Mouse (Mus musculus) midbrain, embryonic 10.5 days (tissue): ENCODE measurements around the gene Toe1. TPM values are rescaled to one million over a fixed set of nuclear protein-coding genes. Genes with fewer than 3 reads are reported as not detected.
A peak's percentile ranks its signal among the peaks of the same experiment; 100 is the strongest.
"Not testable (repeated sequence)": the region's sequence is repeated elsewhere in the genome, so short reads cannot be mapped to it uniquely, and the experiment has no call there.

Experiments
- DNase-seq: peaks from one replicate; pipeline ENCODE4 v3.0.0-alpha.2; 2017; ENCODE audit warnings: low spot score
- H3K27ac ChIP-seq: fragments of 300-500 bp; sonication (generic); replicated peaks from 2 replicates; pipeline ENCODE4 v1.5.1; 2016; ENCODE audit warnings: mild to moderate bottlenecking
- H3K27me3 ChIP-seq: fragments of 300-500 bp; sonication (generic); 2 replicates; pipeline ENCODE4 v1.6.1; 2016; ENCODE audit warnings: low read depth, mild to moderate bottlenecking; ENCODE audit not compliant: poor library complexity, severe bottlenecking
- H3K36me3 ChIP-seq: fragments of 300-500 bp; sonication (generic); 2 replicates; pipeline ENCODE4 v1.6.1; 2016; ENCODE audit warnings: mild to moderate bottlenecking, moderate library complexity
- H3K4me1 ChIP-seq: fragments of 300-500 bp; sonication (generic); 2 replicates; pipeline ENCODE4 v1.6.1; 2016
- H3K4me3 ChIP-seq: fragments of 300-500 bp; sonication (generic); 2 replicates; pipeline ENCODE4 v1.5.1; 2016; ENCODE audit warnings: mild to moderate bottlenecking, moderate library complexity
- H3K9me3 ChIP-seq: fragments of 300-500 bp; sonication (generic); replicated peaks from 2 replicates; pipeline ENCODE4 v1.6.1; 2016; ENCODE audit warnings: mild to moderate bottlenecking
- WGBS: fragments of 180-500 bp; shearing (Covaris S2); methylation state at CpG from one replicate; pipeline ENCODE4 v1.1.7; 2016; 5-methylcytosine and 5-hydroxymethylcytosine counted together
- polyA plus RNA-seq: library from polyadenylated mRNA; unstranded; fragments of >200 nt; fragmentation: Nextera tagmentation; extraction: Ambion mirVana; gene quantifications from 2 replicates; pipeline ENCODE4 v1.2.1, GENCODE M21; 2016

The Toe1 gene
- 38.8 and 40.9 TPM in 2 replicates for polyA plus RNA-seq

DNA sequence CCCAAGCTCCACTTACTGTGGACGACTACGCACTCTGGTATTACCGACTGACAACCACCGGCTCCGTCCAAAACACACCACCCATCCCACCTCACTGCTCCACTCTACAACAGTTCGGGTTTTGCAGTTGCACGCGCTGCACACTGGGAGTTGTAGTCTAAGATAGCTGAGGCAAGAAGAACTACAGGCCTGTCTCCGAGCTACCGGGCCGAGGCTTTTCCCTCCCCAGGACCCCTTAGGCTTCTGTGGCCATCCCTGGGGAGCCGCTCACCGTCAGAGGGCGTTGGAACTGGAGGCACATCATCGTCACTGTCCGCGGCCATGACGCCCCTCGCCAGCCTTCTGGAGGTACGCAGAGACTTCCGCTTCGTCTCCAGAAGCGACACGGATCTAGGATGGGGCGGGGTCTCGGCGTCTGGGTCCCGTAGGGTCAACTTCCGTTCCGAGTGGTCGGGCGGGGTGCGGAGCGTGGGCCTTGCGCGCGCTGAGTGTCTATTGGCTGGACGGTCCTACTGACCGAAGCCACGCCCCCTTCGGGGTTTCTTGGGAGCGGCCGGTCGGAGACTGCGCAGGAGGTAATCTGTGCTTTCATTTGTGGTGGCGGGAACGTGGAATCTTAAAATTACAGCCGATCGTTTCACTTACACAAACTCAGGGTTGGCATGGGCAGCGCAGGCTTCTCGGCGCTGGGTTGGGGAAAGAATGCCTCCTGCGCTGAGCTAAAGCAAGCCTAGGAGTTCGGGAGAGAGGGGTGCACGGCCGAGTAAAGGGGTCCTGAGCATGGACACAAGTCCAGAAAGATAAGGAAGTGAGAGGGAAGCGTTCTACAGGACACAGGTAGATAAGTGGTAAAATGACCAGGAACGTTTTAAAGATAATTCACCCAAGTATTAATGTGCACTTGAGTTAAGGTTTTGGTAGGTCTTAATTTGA is at the start of gene Toe1, which contains the start of gene Mutyh:
Gene Toe1, minus strand, starts transcription at position 444 of the 933 bp plus-strand sequence.
Gene Mutyh, plus strand, starts transcription at position 527 of the 933 bp plus-strand sequence.
- Histone ChIP-seq H3K4me1 (peaks cover 15% of the 10 kb centered on the region), H3K36me3 (peaks cover 42% of the 10 kb centered on the region), H3K4me3 (peak within 1 kb of the TSS; percentile 67), H3K9me3 (no peaks in the 10 kb centered on the region), H3K27me3 (no peaks in the 10 kb centered on the region), H3K27ac (peak within 1 kb of the TSS; percentile 91)
- peak; percentile 99 for DNase-seq
- under 1% methylated on average over 58 of the region's 58 CpGs for WGBS

GRCm38 (mm10) chr4:116857203-116857602 is 49.8 kb upstream of the Toe1 start:
- Histone ChIP-seq H3K27ac (no peak overlapping the region), H3K9me3 (no peaks in the 10 kb centered on the region), H3K4me1 (peaks cover 25% of the 10 kb centered on the region), H3K27me3 (no peaks in the 10 kb centered on the region), H3K4me3 (no peak overlapping the region), H3K36me3 (no peaks in the 10 kb centered on the region)
- DNase-seq = no peak
- WGBS = 87% methylated on average over 10 of the region's 10 CpGs

GRCm38 (mm10) chr4:116854286-116854685 is 46.8 kb upstream of the Toe1 start:
- no peaks in the 10 kb centered on the region for H3K27me3 ChIP-seq
- 16% methylated on average over 2 of the region's 2 CpGs for WGBS
- peak overlapping the region; percentile 60 for H3K27ac ChIP-seq
- peak; percentile 32 for DNase-seq
- no peak overlapping the region for H3K4me3 ChIP-seq
- H3K4me1 ChIP-seq = peaks cover 25% of the 10 kb centered on the region
- no peaks in the 10 kb centered on the region for H3K9me3 ChIP-seq
- H3K36me3 ChIP-seq = no peaks in the 10 kb centered on the region

DNA sequence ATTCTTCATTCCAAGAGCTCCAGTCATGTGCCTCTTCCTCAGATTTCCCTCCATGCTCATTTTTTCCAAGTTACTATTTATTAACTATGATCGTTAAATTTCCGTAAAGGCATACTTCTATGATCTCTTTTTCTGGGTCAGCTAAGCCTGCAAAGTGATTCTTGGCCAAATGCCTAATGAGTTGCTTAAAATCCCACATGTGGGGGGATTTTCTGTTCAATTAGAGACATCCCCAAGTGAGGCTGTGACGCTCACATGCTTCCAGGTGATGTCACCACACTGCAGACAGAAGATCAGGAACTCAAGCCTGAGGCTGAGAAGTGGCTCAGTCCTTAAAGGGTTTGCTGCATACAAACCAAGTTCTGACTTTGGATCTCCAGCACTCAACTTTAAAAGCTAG is 42.5 kb upstream of the Toe1 start:
- H3K4me3 ChIP-seq = no peak overlapping the region
- H3K9me3 ChIP-seq = no peaks in the 10 kb centered on the region
- H3K4me1 ChIP-seq = peaks cover 17% of the 10 kb centered on the region
- DNase-seq = no peak
- H3K27ac ChIP-seq = no peak overlapping the region
- WGBS = 89% methylated on average over 3 of the region's 3 CpGs
- no peaks in the 10 kb centered on the region for H3K36me3 ChIP-seq
- no peaks in the 10 kb centered on the region for H3K27me3 ChIP-seq

DNA sequence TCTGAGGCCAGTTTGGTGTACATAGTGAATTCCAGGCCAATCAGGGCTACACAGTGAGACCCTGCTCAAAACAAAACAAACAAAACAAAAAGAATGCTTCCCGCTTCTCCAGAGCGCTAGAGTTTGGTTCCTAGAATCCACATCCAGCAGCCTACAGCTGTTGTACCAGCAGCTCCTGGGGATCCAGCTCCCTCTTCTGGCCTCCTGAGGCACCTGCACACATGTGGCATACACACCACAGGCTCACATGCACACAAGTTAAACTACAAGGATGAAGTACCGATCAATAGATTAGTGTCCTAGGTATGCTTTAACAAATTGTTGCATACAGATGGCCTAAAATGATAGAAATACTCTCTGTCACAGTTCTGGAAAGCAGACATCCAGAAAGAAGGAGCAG is 36.9 kb upstream of the Toe1 start:
- Histone ChIP-seq H3K36me3 (no peaks in the 10 kb centered on the region), H3K4me1 (peaks cover 4% of the 10 kb centered on the region), H3K27ac (no peak overlapping the region), H3K4me3 (no peak overlapping the region), H3K9me3 (no peaks in the 10 kb centered on the region), H3K27me3 (peaks cover 7% of the 10 kb centered on the region)
- no peak for DNase-seq
- WGBS = 92% methylated on average over 3 of the region's 3 CpGs

DNA sequence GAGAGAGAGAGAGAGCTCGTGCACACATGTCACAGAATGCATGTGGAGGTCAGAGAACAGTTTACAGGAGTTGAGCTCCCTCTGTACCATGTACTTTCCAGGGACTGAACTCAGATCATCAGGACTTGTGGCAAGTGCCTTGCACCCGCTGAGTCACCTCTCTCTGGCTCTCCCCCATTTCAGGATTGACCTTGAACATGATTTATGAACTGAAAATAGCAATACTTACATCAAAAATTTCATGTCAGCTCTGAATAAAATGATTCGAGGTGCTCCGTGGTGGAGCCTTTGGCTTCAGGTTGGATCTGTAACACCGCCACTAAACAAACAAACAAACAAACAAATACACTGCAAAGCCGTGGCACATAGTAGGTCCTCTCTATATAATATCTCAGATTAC is 33.4 kb upstream of the Toe1 start:
- H3K4me1 ChIP-seq = peaks cover 13% of the 10 kb centered on the region
- H3K9me3 ChIP-seq = no peaks in the 10 kb centered on the region
- no peaks in the 10 kb centered on the region for H3K36me3 ChIP-seq
- WGBS = 93% methylated on average over 6 of the region's 6 CpGs
- H3K27me3 ChIP-seq = peaks cover 11% of the 10 kb centered on the region
- no peak for DNase-seq
- no peak overlapping the region for H3K27ac ChIP-seq
- no peak overlapping the region for H3K4me3 ChIP-seq

DNA sequence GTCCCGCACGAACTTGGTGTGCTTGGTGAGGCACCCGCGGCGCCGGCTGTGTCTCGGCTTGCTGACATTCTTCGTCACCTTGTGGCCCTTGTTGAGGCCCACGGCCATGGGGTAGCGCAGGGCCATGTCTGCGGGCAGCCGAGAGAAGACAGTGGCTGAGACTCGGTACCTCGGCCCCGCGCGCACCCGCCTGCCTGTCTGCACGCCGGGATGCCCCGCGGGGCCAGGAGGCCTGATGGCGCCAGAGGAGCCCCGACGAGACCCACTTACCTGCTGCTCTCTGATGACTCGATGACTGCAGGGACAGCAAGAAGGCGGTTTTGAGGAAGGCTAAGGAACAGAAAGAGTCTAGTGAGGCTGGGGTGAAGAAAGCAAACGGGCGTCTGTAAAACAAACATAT is 32.7 kb upstream of the Toe1 start:
- DNase-seq, H3K27ac ChIP-seq, H3K9me3 ChIP-seq, H3K36me3 ChIP-seq: not testable (repeated sequence)
- 41% methylated on average over 23 of the region's 29 CpGs for WGBS
- Histone ChIP-seq H3K27me3 (peaks cover 11% of the 10 kb centered on the region), H3K4me1 (peaks cover 13% of the 10 kb centered on the region), H3K4me3 (peak overlapping the region; percentile 12; the same call in 1 of the 2 replicates)

- H3K9me3 ChIP-seq = no peaks in the 10 kb centered on the region
- DNase-seq = peak; percentile 31
- 0 out of 2 replicates have a peak overlapping the region, but pooled peaks have one; percentile 42 for H3K27ac ChIP-seq
- WGBS = 17% methylated on average over 2 of the region's 2 CpGs
- H3K27me3 ChIP-seq = peaks cover 11% of the 10 kb centered on the region
- H3K36me3 ChIP-seq = no peaks in the 10 kb centered on the region
- no peak overlapping the region for H3K4me3 ChIP-seq
- H3K4me1 ChIP-seq = peaks cover 13% of the 10 kb centered on the region
These were observed 31.6 kb upstream of the Toe1 start for GRCm38 (mm10) chr4:116838999-116839398.

GRCm38 (mm10) chr4:116830070-116830368 is 22.6 kb upstream of the Toe1 start:
- Histone ChIP-seq H3K36me3 (no peaks in the 10 kb centered on the region), H3K27me3 (no peaks in the 10 kb centered on the region), H3K4me1 (peaks cover 47% of the 10 kb centered on the region), H3K27ac (peak overlapping the region; percentile 84), H3K9me3 (no peaks in the 10 kb centered on the region), H3K4me3 (peak overlapping the region; percentile 10; the same call in 1 of the 2 replicates)
- 13% methylated on average over 6 of the region's 6 CpGs for WGBS
- peak; percentile 60 for DNase-seq

GRCm38 (mm10) chr4:116829364-116830069 is 22.1 kb upstream of the Toe1 start:
- Histone ChIP-seq H3K9me3 (no peaks in the 10 kb centered on the region), H3K27ac (peak overlapping the region; percentile 84), H3K4me3 (peak overlapping the region; percentile 10; the same call in 1 of the 2 replicates), H3K4me1 (peaks cover 52% of the 10 kb centered on the region), H3K36me3 (no peaks in the 10 kb centered on the region), H3K27me3 (no peaks in the 10 kb centered on the region)
- DNase-seq = peak; percentile 29
- 42% methylated on average over 6 of the region's 6 CpGs for WGBS

- no peaks in the 10 kb centered on the region for H3K36me3 ChIP-seq
- WGBS = 3% methylated on average over 4 of the region's 4 CpGs
- no peaks in the 10 kb centered on the region for H3K9me3 ChIP-seq
- no peak overlapping the region for H3K4me3 ChIP-seq
- no peak overlapping the region for H3K27ac ChIP-seq
- peaks cover 4% of the 10 kb centered on the region for H3K27me3 ChIP-seq
- peaks cover 59% of the 10 kb centered on the region for H3K4me1 ChIP-seq
- DNase-seq = peak; percentile 52
These were observed 20.4 kb upstream of the Toe1 start for GRCm38 (mm10) chr4:116827819-116828218.

DNA sequence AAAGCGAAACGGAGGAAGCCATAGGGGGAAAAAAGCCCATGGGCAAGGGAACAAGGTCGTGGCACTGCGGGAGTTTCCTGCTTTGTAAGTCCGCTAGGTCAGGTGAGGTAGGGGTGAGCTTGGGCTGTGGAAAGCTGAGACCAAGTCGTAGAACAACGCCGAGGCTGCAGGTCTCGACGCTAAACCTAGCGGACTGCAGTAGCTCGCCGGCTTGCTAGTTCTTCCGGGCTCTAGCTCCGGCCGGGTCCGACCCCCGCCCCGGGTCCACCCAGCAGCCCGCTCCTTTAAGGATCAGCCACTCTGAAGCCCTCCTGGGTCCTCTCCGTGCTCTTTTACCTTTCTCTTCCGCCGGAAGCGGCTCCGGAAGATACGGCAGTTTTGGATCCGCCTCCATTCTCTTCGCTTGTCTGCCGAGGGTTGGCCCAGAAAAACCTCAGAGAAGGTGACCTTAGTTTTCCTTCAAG is 17.1 kb upstream of the Toe1 start:
- Histone ChIP-seq H3K4me1 (peaks cover 49% of the 10 kb centered on the region), H3K4me3 (peak overlapping the region; percentile 68), H3K9me3 (no peaks in the 10 kb centered on the region), H3K27ac (peak overlapping the region; percentile 91), H3K36me3 (no peaks in the 10 kb centered on the region), H3K27me3 (peaks cover 32% of the 10 kb centered on the region)
- WGBS = under 1% methylated on average over 29 of the region's 29 CpGs
- DNase-seq = peak; percentile 77

DNA sequence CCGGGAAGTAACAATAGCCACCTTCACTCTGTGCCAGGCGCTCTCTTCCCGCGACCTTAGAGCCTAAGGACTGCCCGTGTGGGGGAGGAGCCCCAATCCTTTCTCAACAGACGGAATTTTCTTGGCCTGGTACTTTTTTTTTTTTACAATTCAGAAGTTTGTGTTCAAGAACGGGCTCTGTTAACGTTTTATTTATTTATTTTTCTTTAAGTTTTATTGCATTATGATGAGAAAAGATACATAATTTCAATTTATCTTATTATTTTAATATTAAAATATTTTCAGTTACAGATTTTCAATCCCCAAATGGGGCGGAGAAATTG is 14.2 kb upstream of the Toe1 start, which contains the start of gene Hpdl:
Gene Hpdl, minus strand, starts transcription at position 14 of the 323 bp plus-strand sequence.
- Histone ChIP-seq H3K9me3 (no peaks in the 10 kb centered on the region), H3K4me1 (peaks cover 37% of the 10 kb centered on the region), H3K4me3 (peak within 1 kb of the TSS; percentile 55), H3K27me3 (peaks cover 42% of the 10 kb centered on the region), H3K36me3 (peaks cover 19% of the 10 kb centered on the region), H3K27ac (peak within 1 kb of the TSS; percentile 71)
- WGBS = 11% methylated on average over 9 of the region's 9 CpGs
- DNase-seq = no peak
